Mouse (Mus musculus) cerebellum, adult 8-10 months (tissue): ENCODE data around the gene Glul.
"Not testable (repeated sequence)": the region's sequence is repeated elsewhere in the genome, so short reads cannot be mapped to it uniquely, and the experiment has no call there.

ENCODE experiments used
- DNase-seq: peaks from one replicate; pipeline ENCODE4 v3.0.0; 2022

Glul gene

GRCm38 (mm10) chr1:153899731-153900380 is at the start of gene Glul, which contains the start of gene Teddm2:
Gene Glul, plus strand, starts transcription at chr1:153899944.
Gene Teddm2, minus strand, starts transcription at chr1:153900228.
- peak; percentile 91 for DNase-seq

- DNase-seq = not testable (repeated sequence)
Measured at GRCm38 (mm10) chr1:153852696-153853095, 47.0 kb upstream of the Glul start.

GRCm38 (mm10) chr1:153855946-153856345 is 43.8 kb upstream of the Glul start:
- DNase-seq = no peak

GRCm38 (mm10) chr1:153874045-153874444 is 25.7 kb upstream of the Glul start, which contains the start of gene Teddm1b:
Gene Teddm1b, plus strand, starts transcription at chr1:153874345.
- DNase-seq = no peak

- not testable (repeated sequence) for DNase-seq
Measured at GRCm38 (mm10) chr1:153880391-153880790, 19.4 kb upstream of the Glul start.

GRCm38 (mm10) chr1:153886024-153886633 is 13.6 kb upstream of the Glul start:
- no peak for DNase-seq

- no peak for DNase-seq
Measured at GRCm38 (mm10) chr1:153890121-153890520, 9.6 kb upstream of the Glul start.

GRCm38 (mm10) chr1:153891442-153891841 is 8.3 kb upstream of the Glul start, which contains the start of gene Teddm1a:
Gene Teddm1a, plus strand, starts transcription at chr1:153891742.
- no peak for DNase-seq

- DNase-seq = no peak
Measured at GRCm38 (mm10) chr1:153893746-153894145, 6.0 kb upstream of the Glul start.

GRCm38 (mm10) chr1:153894201-153894893 is 5.4 kb upstream of the Glul start:
- DNase-seq = no peak

- peak; percentile 72 for DNase-seq
Measured at GRCm38 (mm10) chr1:153894979-153895378, 4.8 kb upstream of the Glul start.

- DNase-seq = no peak
Measured at GRCm38 (mm10) chr1:153897196-153897595, 2.5 kb upstream of the Glul start.

- peak; percentile 23 for DNase-seq
Measured at GRCm38 (mm10) chr1:153898989-153899730, 584 bp upstream of the Glul start.

- DNase-seq = no peak
Measured at GRCm38 (mm10) chr1:153900381-153900780, 637 bp downstream of the Glul start.

- DNase-seq = peak; percentile 27
Measured at GRCm38 (mm10) chr1:153900860-153901730, 1.4 kb downstream of the Glul start.

- DNase-seq = no peak
Measured at GRCm38 (mm10) chr1:153903006-153903405, 3.3 kb downstream of the Glul start.

GRCm38 (mm10) chr1:153904236-153904635 is 4.5 kb downstream of the Glul start:
- no peak for DNase-seq

GRCm38 (mm10) chr1:153905884-153906283 is 6.1 kb downstream of the Glul start:
- DNase-seq = no peak

- DNase-seq = no peak
Measured at GRCm38 (mm10) chr1:153908208-153908607, 8.5 kb downstream of the Glul start.

GRCm38 (mm10) chr1:153908741-153909140 is 9.0 kb downstream of the Glul start:
- no peak for DNase-seq

- no peak for DNase-seq
Measured at GRCm38 (mm10) chr1:153909213-153909962, 9.6 kb downstream of the Glul start.
